Mouse (Mus musculus): ENCODE data around the gene Mctp2. TPM values are rescaled to one million over a fixed set of nuclear protein-coding genes. Genes with fewer than 3 reads are reported as not detected.

The Mctp2 gene
- 0.53 and 1.4 TPM in 2 replicates for polyA plus RNA-seq (2011; ENCODE audit: insufficient read length, low read depth, missing spikeins)

DNA sequence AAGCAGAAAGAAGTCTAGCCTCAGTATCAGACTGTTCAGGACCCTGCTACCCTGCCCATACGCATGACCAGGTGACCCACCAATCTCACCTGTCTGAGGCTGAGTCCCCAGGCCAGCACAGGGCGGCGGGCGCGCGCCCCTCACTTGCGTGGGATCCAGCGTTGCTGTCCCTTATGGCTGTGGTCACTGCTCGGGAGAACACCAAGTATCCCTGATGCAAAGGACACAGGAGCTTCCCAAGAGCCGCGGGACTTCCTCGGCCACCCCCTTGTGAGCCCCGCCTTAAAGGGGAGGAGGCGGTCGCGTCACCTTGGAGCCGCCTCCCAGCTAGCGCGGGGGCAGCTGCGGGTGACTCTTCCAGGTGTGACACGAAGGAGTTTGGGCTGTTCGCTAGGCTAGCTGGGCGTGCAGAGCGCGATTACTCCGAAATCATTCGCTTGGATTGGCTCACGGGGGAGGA is at the start of gene Mctp2:
Gene Mctp2 (minus strand): TSS at position 227 of the 460 bp plus-strand sequence.
- H3K4me3 ChIP-seq (ENCODE audit: insufficient read depth, low read length): peak within 1 kb of the TSS; percentile 42
- no peaks in the 10 kb centered on the region for H3K4me1 ChIP-seq (ENCODE audit: control insufficient read depth, insufficient read depth, low read length)
- no peak within 1 kb of the TSS for H3K27ac ChIP-seq (ENCODE audit: insufficient read depth, low read length)
- TF ChIP-seq CTCF (IDR thresholded peaks at IDR 0.05; ENCODE audit: borderline replicate concordance, insufficient read depth, low read length) (no peak), POLR2A (IDR thresholded peaks at IDR 0.05; ENCODE audit: low read depth, low read length) (no peak)

DNA sequence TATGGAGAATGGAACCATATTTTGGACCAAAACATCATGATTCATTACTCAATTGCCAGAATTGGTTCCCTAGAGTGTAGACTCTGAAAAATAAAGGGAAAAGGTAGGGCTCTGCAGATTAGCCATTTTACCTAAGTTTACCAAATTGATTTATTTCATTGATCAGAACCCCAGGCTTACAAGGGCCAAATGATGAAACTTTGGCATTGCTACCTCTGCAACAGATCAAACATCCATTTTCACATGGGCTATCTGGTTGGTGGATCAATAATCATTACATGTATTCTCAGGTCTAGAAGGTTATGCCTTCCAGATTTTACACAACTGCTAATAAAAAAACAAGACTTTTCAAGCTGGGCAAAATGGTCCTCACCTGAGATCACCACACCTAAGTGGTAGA is 39.5 kb upstream of the Mctp2 start:
- Histone ChIP-seq H3K4me1 (ENCODE audit: control insufficient read depth, insufficient read depth, low read length) (no peaks in the 10 kb centered on the region), H3K4me3 (ENCODE audit: insufficient read depth, low read length) (no peak overlapping the region), H3K27ac (ENCODE audit: insufficient read depth, low read length) (no peak overlapping the region)
- TF ChIP-seq CTCF (IDR thresholded peaks at IDR 0.05; ENCODE audit: borderline replicate concordance, insufficient read depth, low read length) (no peak), POLR2A (IDR thresholded peaks at IDR 0.05; ENCODE audit: low read depth, low read length) (no peak)

GRCm38 (mm10) chr7:72343751-72344150 is 37.3 kb upstream of the Mctp2 start:
- no peak overlapping the region for H3K4me3 ChIP-seq (ENCODE audit: insufficient read depth, low read length)
- no peak overlapping the region for H3K27ac ChIP-seq (ENCODE audit: insufficient read depth, low read length)
- H3K4me1 ChIP-seq (ENCODE audit: control insufficient read depth, insufficient read depth, low read length): no peaks in the 10 kb centered on the region
- TF ChIP-seq POLR2A (IDR thresholded peaks at IDR 0.05; ENCODE audit: low read depth, low read length) (no peak), CTCF (IDR thresholded peaks at IDR 0.05; ENCODE audit: borderline replicate concordance, insufficient read depth, low read length) (peak; percentile 36; the same call in 1 of the 2 replicates)

DNA sequence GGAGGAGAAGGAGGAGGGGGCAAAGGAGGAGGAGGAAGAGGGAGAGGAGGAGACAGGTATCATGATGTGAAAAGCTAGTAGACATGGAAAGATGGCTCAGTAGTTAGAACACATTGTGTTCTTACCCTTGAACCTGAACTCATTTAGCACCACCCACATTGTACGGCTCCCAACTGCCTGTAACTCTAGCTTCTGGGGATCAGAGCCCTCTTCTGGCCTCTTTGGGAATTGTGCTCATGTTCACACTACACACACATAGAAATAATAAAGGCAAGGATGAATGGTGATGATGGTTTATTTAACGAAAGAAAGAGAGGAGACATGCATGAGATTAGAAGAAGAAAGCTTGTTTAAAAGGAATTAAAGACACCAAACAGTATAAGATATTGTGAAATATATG is 36.4 kb upstream of the Mctp2 start:
- TF ChIP-seq POLR2A (IDR thresholded peaks at IDR 0.05; ENCODE audit: low read depth, low read length): no peak
- TF ChIP-seq CTCF (IDR thresholded peaks at IDR 0.05; ENCODE audit: borderline replicate concordance, insufficient read depth, low read length): no peak
- no peaks in the 10 kb centered on the region for H3K4me1 ChIP-seq (ENCODE audit: control insufficient read depth, insufficient read depth, low read length)
- no peak overlapping the region for H3K4me3 ChIP-seq (ENCODE audit: insufficient read depth, low read length)
- no peak overlapping the region for H3K27ac ChIP-seq (ENCODE audit: insufficient read depth, low read length)

DNA sequence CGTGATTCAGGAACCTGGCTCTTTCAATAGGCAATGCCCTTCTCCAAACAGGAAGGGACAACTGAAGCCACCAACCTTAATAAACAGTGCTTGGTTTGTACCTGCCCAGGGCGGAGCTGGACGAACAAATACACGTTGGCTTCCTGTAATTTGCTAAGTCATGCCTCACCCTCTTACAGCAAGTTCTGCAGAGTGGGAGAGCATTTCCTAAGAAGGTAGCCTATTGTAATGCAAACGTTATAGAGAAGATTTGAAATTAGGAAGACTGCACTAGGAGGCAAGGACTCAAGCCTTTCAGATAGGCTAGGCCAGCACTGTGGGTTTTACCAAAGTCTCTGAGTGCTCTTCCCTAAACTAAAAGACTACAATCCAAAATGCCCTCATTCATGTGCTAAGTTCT is 19.6 kb upstream of the Mctp2 start:
- no peak for TF ChIP-seq CTCF (IDR thresholded peaks at IDR 0.05; ENCODE audit: borderline replicate concordance, insufficient read depth, low read length)
- no peak for TF ChIP-seq POLR2A (IDR thresholded peaks at IDR 0.05; ENCODE audit: low read depth, low read length)
- H3K4me1 ChIP-seq (ENCODE audit: control insufficient read depth, insufficient read depth, low read length): no peaks in the 10 kb centered on the region
- no peak overlapping the region for H3K27ac ChIP-seq (ENCODE audit: insufficient read depth, low read length)
- H3K4me3 ChIP-seq (ENCODE audit: insufficient read depth, low read length): no peak overlapping the region

DNA sequence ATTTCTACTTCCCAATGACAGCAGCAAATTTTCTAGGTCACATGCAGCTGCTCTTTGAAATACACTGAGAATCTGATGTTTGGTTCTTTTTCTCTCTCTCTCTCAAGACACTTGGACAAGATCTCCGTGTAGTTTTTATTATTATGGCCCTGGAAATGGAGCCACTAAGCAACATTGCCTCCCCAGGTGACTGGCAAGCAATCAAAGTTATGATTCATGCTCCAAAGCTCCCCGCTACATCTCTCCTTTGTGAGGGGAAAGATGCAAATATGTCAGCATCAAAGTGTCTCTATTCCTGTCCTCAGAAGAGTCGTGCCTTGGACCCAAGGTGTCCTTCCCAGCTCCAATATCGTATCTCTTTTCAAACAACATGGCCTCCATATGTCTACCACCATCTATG is 14.5 kb upstream of the Mctp2 start:
- no peak for TF ChIP-seq POLR2A (IDR thresholded peaks at IDR 0.05; ENCODE audit: low read depth, low read length)
- no peak for TF ChIP-seq CTCF (IDR thresholded peaks at IDR 0.05; ENCODE audit: borderline replicate concordance, insufficient read depth, low read length)
- Histone ChIP-seq H3K4me1 (ENCODE audit: control insufficient read depth, insufficient read depth, low read length) (no peaks in the 10 kb centered on the region), H3K27ac (ENCODE audit: insufficient read depth, low read length) (no peak overlapping the region), H3K4me3 (ENCODE audit: insufficient read depth, low read length) (no peak overlapping the region)

GRCm38 (mm10) chr7:72320441-72320840 is 14.0 kb upstream of the Mctp2 start:
- H3K27ac ChIP-seq (ENCODE audit: insufficient read depth, low read length): no peak overlapping the region
- no peak for TF ChIP-seq POLR2A (IDR thresholded peaks at IDR 0.05; ENCODE audit: low read depth, low read length)
- no peak for TF ChIP-seq CTCF (IDR thresholded peaks at IDR 0.05; ENCODE audit: borderline replicate concordance, insufficient read depth, low read length)

GRCm38 (mm10) chr7:72314395-72315060 is 8.1 kb upstream of the Mctp2 start:
- H3K4me1 ChIP-seq (ENCODE audit: control insufficient read depth, insufficient read depth, low read length): no peaks in the 10 kb centered on the region
- TF ChIP-seq CTCF (IDR thresholded peaks at IDR 0.05; ENCODE audit: borderline replicate concordance, insufficient read depth, low read length) (no peak), POLR2A (IDR thresholded peaks at IDR 0.05; ENCODE audit: low read depth, low read length) (no peak)
- H3K4me3 ChIP-seq (ENCODE audit: insufficient read depth, low read length): no peak overlapping the region
- H3K27ac ChIP-seq (ENCODE audit: insufficient read depth, low read length): no peak overlapping the region

More at GRCm38 (mm10) chr7:72320441-72320840, 14.0 kb upstream of the Mctp2 start:
- no peaks in the 10 kb centered on the region for H3K4me1 ChIP-seq (ENCODE audit: control insufficient read depth, insufficient read depth, low read length)
- no peak overlapping the region for H3K4me3 ChIP-seq (ENCODE audit: insufficient read depth, low read length)

- H3K27ac ChIP-seq (ENCODE audit: insufficient read depth, low read length): no peak overlapping the region
- no peak for TF ChIP-seq POLR2A (IDR thresholded peaks at IDR 0.05; ENCODE audit: low read depth, low read length)
- no peak for TF ChIP-seq CTCF (IDR thresholded peaks at IDR 0.05; ENCODE audit: borderline replicate concordance, insufficient read depth, low read length)
- H3K4me3 ChIP-seq (ENCODE audit: insufficient read depth, low read length): no peak overlapping the region
- H3K4me1 ChIP-seq (ENCODE audit: control insufficient read depth, insufficient read depth, low read length): no peaks in the 10 kb centered on the region
These were observed 7.5 kb upstream of the Mctp2 start for GRCm38 (mm10) chr7:72313908-72314307.

- no peak for TF ChIP-seq POLR2A (IDR thresholded peaks at IDR 0.05; ENCODE audit: low read depth, low read length)
- TF ChIP-seq CTCF (IDR thresholded peaks at IDR 0.05; ENCODE audit: borderline replicate concordance, insufficient read depth, low read length): no peak
- H3K27ac ChIP-seq (ENCODE audit: insufficient read depth, low read length): no peak overlapping the region
- no peaks in the 10 kb centered on the region for H3K4me1 ChIP-seq (ENCODE audit: control insufficient read depth, insufficient read depth, low read length)
- no peak overlapping the region for H3K4me3 ChIP-seq (ENCODE audit: insufficient read depth, low read length)
These were observed 5.2 kb upstream of the Mctp2 start for GRCm38 (mm10) chr7:72311582-72311981.
